Mouse (Mus musculus) cerebellum, adult 9-11 months (tissue): ENCODE results near the gene Hmg20b.
A peak's percentile ranks its signal among the peaks of the same experiment; 100 is the strongest.

Experiments used
- DNase-seq: peaks from one replicate; pipeline ENCODE4 v3.0.0; 2022

Hmg20b gene

GRCm38 (mm10) chr10:81302781-81303218, 47.5 kb downstream of the Hmg20b start:
- peak; percentile 67 for DNase-seq

- peak; percentile 63 for DNase-seq
Measured at GRCm38 (mm10) chr10:81302288-81302687, 48.0 kb downstream of the Hmg20b start.

GRCm38 (mm10) chr10:81301321-81301720, 49.0 kb downstream of the Hmg20b start:
- peak; percentile 88 for DNase-seq

GRCm38 (mm10) chr10:81300352-81300907, 49.9 kb downstream of the Hmg20b start:
- no peak for DNase-seq

- peak; percentile 60 for DNase-seq
Measured at GRCm38 (mm10) chr10:81299585-81300351, 50.5 kb downstream of the Hmg20b start.

- DNase-seq: peak; percentile 56
Measured at GRCm38 (mm10) chr10:81298369-81299100, 51.7 kb downstream of the Hmg20b start.

- DNase-seq: peak; percentile 59
Measured at GRCm38 (mm10) chr10:81297845-81298244, 52.4 kb downstream of the Hmg20b start.

- DNase-seq: no peak
Measured at GRCm38 (mm10) chr10:81297246-81297645, 53.0 kb downstream of the Hmg20b start.
